Mouse (Mus musculus): ENCODE data around the gene Rtl3.

DNA sequence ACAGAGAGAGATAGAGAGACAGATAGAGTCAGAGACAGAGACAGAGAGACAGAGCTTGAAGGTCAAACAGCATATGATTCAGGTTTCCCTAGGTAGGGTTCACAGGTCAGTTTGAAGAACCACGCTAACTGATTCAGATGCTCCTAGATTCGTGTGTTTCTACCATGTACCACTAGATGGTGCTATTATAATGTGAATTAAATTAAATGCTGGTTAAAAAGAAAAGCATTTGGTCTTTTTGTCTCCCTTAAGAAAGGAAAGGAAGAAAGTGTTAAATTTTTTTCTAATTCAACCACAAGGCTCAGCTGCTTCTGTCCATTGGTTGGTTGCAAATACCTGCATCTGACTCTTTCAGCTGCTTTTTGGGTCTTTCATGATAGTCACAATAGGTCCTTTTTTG lies 45.8 kb downstream of the Rtl3 start:
- TF ChIP-seq CTCF (IDR thresholded peaks at IDR 0.05; ENCODE audit: low read depth) (no peak), EP300 (IDR thresholded peaks at IDR 0.05; ENCODE audit: low read depth) (no peak)
